Mouse (Mus musculus) Muller cell, postnatal 12 days (primary cell): ENCODE measurements at regions not wholly inside any gene's neighbourhood (a gene's known extent, or its start where the extent isn't known, plus 50 kb on each side); places are given as distances from the start of the nearest gene placed in this dataset.
"Not testable (repeated sequence)": the region's sequence is repeated elsewhere in the genome, so short reads cannot be mapped to it uniquely, and the experiment has no call there.

Experiments used
- DNase-seq: peaks from one replicate; pipeline ENCODE4 v3.0.0-alpha.2; 2015; ENCODE audit errors: inconsistent ontology term

- no peak for DNase-seq
Measured at GRCm38 (mm10) chr10:118602922-118603321, 162.1 kb downstream of the Ifng start.

DNA sequence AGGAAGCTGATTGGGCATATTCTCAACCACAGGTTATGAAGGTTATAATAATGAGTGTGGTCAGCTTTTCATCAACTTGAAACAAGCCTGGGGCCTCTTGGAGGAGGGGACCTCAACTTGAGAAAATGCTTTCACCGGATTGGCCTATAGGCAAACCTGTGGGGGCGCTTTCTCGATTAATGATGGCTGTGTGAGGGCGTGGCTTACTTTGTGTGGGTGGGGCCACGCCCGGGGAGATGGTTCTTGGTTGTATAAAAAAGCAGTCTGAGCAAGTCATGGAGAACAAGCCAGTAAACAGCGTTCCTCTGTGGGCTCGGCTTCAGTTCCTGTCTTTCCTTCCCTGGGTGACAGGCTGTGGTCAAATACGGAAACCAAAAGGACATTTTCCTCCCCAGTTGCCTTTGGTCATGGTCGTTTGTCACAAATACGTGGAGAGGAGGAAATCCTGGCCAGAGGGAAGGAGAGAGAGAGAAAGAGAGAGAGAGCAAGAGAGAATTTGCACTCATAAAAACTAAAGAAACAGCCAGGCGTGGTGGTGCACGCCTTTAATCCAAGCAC lies 163.1 kb downstream of the Ifng start:
- DNase-seq = no peak

- no peak for DNase-seq
Measured at GRCm38 (mm10) chr10:118605156-118605821, 164.4 kb downstream of the Ifng start.

DNA sequence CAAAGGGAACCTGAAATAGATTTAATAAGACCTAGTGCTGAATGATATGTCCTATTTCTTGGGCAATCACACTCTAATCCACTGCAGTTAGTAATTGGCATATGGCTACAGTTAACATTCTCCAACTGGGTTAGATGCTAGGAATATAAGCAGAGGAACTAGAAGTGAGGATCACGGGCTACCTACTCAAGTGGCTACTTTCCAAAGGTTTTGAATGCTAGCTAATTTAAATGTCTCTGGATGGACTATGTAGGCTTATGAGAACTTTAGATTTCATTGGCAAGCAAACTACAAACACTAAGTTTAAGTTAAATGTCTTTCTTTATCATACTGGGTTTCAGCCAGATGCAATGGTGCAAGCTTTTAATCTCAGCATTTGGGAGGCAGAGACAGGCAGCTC lies 166.6 kb downstream of the Ifng start:
- DNase-seq = no peak

DNA sequence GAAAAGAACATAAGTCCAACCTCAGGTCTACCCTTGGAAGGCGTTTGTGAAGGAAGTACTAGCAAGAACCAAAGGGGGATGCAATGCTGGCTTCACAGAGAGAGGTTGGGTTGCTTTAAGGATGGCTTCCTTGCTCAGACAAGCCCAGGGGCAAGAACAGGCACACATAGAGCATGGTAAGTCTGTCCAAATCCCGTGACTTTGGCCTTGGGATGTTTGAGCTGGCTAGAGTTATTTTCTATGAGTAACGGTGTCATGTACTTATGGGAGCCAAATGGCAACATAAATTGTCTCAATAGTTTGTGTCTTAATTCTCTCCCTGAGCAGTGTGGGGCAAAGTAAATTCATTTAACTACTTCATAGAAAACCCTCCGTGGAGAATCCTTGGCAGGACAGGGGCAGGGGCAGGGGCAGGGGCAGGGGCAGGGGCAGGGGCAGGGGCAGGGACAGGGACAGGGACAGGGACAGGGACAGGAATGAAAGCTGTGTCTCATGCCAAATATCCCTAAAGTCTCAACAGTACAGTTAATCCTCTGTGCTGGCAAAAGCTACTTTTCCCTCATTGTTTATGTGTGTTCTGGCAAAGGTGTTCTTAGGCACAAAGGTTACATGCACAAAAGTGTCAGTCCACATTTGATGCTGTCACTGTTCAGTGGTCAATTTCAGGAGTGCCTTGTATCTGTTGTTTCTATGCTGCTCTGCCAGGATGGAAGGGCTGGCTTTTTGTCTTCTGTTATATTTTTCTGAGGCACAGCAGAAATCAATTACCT lies 167.7 kb downstream of the Ifng start:
- DNase-seq = no peak

DNA sequence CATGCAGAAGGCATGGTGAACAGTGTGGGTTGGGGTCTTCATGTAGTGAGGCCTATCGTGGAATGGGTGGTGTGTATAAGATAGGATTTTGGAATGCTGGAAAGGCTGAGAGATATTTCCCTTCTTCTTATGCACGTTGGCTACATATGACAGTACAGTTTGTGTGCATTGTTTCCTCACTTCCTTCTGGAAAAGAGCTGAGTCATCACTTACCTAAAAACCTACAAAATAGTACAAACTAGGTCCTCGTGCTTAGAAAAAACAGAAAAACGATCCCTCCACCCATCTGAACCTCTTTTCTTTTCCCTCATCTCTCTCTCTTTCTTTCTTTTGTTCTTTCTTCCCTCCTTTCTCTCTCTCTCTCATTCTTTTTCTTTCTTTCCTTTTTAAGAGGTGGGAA lies 168.3 kb downstream of the Ifng start:
- DNase-seq = no peak

GRCm38 (mm10) chr10:118610868-118611461 lies 170.1 kb downstream of the Ifng start:
- no peak for DNase-seq

DNA sequence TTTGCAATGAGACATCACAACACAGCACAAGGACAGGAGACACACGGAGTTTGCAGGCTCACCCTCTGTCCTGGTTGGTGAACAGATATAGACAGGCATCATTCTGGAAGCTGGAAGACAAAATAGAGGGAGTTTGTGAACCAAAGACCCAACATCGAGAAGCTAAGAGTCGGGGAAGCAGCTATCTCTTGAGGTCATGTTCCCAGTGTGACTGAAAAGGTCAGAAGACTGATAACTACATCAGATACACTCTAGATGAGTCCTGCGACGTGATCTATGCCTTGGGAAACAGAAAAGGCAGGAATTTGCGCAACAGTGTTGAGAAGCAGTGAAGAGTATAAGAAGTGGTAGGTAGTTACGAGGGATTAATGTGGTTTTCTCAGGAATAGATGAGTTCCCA lies 171.2 kb downstream of the Ifng start:
- no peak for DNase-seq

DNA sequence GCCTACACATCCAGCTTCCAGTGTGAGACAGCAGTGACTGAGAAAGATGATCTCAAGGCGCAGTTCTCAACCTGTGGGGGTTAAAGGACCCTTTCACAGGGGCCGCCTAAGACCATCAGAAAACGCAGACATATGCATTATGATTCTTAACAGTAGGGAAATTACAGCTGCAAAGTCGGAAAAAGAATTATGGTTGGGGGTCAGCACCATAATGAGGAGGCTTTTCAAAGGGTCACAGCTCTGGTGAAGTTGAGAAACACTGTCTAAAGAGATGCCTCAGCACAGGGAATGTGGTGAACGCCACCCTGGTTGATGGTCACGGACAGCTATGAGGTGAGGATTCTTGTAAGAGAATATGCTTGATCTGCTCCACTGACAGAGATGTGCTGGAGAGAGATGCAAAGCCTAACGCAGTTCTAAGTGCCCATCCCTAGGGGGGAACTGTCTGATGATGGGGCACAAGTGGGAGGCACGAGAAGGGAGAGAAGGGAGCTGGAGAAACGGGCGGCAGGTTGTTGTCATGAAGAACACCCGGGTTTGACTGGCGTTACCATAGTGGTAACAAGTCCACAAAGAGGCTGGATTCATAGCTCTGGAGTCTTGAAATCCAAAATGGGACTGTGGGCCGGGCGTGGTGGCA lies 172.3 kb downstream of the Ifng start:
- no peak for DNase-seq

DNA sequence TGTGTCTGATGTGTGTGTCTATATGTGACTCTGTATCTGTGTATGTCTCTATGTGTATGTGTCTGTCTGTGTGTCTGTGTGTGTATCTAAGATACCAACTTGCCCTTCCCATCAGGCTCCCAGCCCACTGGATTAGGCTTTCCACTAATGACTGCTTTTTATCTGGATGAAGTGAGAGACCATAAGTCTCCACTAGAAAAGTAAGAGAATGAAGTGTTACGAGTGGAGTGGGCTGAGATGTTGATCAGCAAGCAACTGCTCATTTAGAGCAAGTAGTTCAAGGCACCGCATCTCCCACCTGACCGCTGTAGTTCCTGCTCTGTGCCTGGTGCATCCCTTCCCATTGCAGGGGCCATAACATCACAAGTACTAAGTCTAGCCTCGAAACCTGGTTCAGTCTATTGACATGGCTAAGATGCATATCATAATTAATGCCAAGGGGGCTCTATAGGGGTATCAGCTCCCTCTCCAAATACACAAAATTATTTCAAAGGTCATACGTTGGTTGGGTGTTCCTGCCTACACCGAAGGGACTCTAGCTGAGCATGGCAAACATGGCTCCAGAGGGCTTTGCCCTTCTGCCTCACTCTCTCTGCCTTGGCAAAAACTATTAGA lies 173.5 kb downstream of the Ifng start:
- DNase-seq = no peak

- no peak for DNase-seq
Measured at GRCm38 (mm10) chr10:118615131-118616020, 174.5 kb downstream of the Ifng start.

GRCm38 (mm10) chr10:118616031-118616615 lies 175.3 kb downstream of the Ifng start:
- DNase-seq = no peak

DNA sequence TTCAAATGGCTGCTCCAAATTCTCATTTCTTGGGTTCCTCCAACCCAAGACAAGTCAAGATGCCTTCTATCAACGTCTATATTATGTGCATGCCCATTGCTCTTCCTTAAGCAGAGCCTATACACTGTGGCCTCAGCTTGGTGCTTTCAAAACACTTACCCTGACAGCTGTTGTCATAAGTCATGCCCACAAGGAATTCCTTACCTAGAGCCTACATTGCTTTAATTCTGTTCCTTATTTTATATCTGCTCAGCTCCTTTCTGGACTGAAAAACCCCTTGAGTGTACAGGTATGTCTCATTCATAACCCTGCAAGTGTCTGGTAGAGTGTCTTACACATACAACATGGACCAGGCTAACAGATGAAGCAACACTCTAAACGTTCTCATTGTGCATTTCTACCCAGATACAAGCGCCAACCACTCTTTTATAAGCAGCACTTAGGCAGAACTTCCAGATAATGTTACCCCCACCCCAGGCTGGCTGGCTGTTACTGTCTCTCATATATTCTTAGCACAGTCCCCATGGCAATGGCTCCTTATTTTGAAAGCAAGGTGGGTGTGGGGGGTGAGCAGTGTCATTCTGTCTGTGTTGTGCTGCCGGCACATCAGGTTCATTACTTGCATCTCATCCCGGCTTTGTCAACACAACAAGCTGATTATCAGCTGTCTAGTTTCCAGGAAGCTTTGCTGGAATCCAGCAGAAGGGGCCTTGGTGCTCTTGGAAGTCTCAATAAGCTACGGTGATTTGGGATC lies 176.6 kb downstream of the Ifng start:
- no peak for DNase-seq

- not testable (repeated sequence) for DNase-seq
Measured at GRCm38 (mm10) chr10:118618251-118618650, 177.4 kb downstream of the Ifng start.

DNA sequence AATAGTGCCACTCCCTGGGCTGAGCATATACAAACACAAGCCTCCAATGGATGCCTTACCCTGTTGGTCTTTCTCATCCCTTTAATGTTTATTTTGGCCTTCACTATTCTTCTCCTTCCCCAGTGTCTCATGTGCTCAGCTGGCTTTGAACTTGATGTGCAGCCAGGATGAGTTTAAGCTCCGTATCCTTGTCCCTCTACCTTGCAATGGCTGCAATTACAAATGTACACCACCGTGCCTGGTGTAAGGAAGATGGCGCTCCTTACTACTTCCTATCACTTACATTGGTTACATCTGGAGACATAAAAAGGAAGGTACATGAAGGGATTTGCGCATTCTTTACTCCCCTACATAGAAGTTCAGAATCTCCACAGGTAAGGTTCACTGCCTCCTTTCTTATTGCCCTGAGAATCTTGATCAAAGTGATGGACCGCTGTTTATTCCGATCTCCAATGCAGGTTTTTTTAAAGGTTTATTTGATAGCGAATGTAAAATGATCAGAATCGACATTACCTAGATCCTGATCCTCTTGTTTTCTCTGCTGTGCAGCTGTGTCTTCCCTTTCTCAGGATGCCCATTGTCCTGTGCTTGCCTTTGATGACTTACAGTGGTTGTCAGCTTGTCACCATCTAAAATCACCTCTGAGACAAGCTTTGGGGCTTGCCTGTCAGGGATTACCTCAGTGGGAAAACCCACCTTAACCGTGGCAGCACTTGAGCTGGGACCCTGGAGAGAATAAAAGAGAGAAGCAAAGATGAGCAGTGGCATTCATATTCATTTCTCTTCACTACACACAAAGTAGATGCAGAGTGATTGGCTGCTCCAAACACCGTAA lies 178.1 kb downstream of the Ifng start:
- DNase-seq = no peak

DNA sequence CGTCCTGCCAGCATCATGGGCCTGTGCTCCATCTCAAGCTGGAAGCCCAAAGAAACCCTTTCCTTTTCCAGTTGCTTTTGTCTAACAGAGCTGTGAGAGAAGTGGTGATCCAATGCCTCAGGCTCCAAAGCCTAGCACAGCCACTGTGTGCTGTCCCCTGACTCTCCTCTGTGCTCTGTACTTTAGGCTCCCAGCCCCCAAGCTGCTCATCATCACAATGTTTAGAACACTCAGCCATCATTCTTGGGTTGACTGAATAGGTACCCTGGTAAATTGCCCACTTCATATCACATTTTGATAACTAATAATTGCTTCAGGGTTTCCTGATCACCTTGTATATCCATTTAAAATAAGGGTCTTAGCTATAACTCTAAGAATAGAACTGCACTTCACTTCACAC lies 178.8 kb downstream of the Ifng start:
- no peak for DNase-seq

- no peak for DNase-seq
Measured at GRCm38 (mm10) chr10:118620611-118621010, 179.8 kb downstream of the Ifng start.

GRCm38 (mm10) chr10:118621546-118621945 lies 180.7 kb downstream of the Ifng start:
- DNase-seq = no peak

- DNase-seq = no peak
Measured at GRCm38 (mm10) chr10:118622131-118622530, 181.3 kb downstream of the Ifng start.
